Mouse (Mus musculus): ENCODE measurements at regions not wholly inside any gene's neighbourhood (a gene's known extent, or its start where the extent isn't known, plus 50 kb on each side); places are given as distances from the start of the nearest gene placed in this dataset.

DNA sequence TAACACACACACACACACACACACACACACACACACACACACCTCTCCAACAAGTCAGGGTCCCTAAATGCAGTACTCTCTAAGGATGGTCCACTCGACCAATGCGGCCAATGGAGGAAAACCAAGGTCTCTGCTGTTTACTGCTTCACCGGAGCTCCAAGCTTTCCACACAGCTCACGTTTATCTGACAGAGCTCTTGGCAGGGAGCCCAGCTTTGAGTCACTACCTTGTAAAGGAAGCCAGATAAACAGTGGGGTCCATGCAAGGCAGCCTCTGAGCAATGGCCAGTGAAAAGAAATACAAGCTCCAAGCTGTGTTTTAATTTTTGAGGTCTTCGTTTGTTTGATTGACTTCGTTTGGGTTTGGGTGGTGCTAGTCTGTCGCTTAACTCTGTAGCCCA lies 264.9 kb upstream of the Prok2 start:
- Histone ChIP-seq H3K9ac (no peak overlapping the region), H3K4me3 (no peak overlapping the region), H3K4me2 (no peak overlapping the region), H3K27ac (0 out of 2 replicates have a peak overlapping the region, but pooled peaks have one; percentile 28), H3K36me3 (no peaks in the 10 kb centered on the region), H3K9me3 (no peaks in the 10 kb centered on the region), H3K27me3 (peaks cover 11% of the 10 kb centered on the region), H3K4me1 (peaks cover 48% of the 10 kb centered on the region)
- ATAC-seq (ENCODE audit: insufficient number of reproducible peaks, insufficient read depth, low FRiP score, low TSS enrichment, low read depth): 0 out of 2 replicates have a peak, but pooled peaks have one; percentile 35
- WGBS: 56% methylated on average over 7 of the region's 7 CpGs

DNA sequence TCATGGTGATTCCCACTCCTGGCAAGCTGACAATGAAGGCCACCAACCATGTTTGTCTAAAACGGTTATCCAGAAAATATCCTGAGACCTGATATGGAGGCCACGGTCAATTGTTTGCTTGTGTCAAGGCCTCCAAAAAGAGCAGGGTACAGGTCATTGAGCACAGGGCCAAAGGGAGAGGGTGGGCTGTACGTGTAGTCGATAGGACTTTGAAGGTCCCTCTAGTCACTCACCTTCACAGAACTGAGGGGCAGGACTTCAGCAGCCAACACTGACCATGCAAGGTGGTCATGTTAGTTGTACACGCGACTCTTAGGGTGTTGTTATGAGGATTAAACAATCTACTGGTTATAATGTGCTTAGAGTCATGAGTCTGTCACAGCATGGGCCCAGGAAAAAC lies 264.4 kb upstream of the Prok2 start:
- Histone ChIP-seq H3K9ac (no peak overlapping the region), H3K4me3 (no peak overlapping the region), H3K4me2 (no peak overlapping the region), H3K27me3 (peaks cover 11% of the 10 kb centered on the region), H3K4me1 (peaks cover 50% of the 10 kb centered on the region), H3K36me3 (no peaks in the 10 kb centered on the region), H3K27ac (no peak overlapping the region), H3K9me3 (no peaks in the 10 kb centered on the region)
- no peak for ATAC-seq (ENCODE audit: insufficient number of reproducible peaks, insufficient read depth, low FRiP score, low TSS enrichment, low read depth)
- WGBS: 74% methylated on average over 6 of the region's 6 CpGs

DNA sequence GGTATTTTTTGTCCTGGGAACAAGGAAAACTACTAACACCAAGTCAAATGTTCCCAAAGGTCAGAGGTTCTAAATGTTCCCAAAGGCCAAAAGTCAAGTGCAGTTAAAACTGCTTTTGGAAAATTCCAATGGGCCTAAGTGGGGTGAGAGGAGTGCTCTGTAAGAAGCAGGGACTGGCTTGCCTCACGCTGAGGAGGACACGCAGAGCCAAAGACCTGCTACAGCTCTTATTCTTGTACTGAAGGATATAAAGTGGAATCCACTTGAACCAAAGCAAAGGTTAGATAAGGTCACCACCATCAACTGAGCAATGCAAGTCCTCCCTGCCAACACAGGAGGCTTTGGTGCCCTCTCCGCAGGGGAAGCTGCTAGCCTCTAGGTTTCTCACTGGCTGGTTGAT lies 260.3 kb upstream of the Prok2 start:
- Histone ChIP-seq H3K9me3 (no peaks in the 10 kb centered on the region), H3K4me3 (no peak overlapping the region), H3K4me2 (no peak overlapping the region), H3K9ac (no peak overlapping the region), H3K27ac (peak overlapping the region; percentile 85), H3K27me3 (peaks cover 11% of the 10 kb centered on the region), H3K4me1 (peaks cover 57% of the 10 kb centered on the region), H3K36me3 (no peaks in the 10 kb centered on the region)
- no peak for ATAC-seq (ENCODE audit: insufficient number of reproducible peaks, insufficient read depth, low FRiP score, low TSS enrichment, low read depth)
- 85% methylated on average over 3 of the region's 3 CpGs for WGBS

DNA sequence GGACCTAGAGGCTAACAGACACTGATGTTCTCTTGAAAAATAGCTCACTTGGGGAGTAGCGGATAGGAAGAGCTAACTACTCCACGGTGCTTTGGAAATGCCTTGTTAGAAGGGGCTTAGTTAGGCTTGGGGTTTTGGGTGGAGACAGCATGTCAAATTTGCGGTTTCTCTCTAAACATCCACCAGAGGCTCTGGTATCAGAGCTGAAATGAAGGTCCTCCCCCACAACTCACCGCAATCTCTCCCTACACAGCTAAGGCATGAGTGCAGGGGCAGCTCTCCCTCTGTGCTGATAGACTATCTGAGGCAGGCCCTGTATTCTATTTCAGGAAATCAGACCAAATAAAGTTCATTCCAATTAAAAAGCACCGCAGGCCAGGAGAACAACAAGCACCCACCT lies 259.1 kb upstream of the Prok2 start:
- Histone ChIP-seq H3K27ac (peak overlapping the region; percentile 85), H3K4me3 (no peak overlapping the region), H3K9ac (no peak overlapping the region), H3K36me3 (no peaks in the 10 kb centered on the region), H3K27me3 (peaks cover 21% of the 10 kb centered on the region), H3K4me2 (peak overlapping the region; percentile 42), H3K9me3 (no peaks in the 10 kb centered on the region), H3K4me1 (peaks cover 48% of the 10 kb centered on the region)
- WGBS: 9% methylated on average over 5 of the region's 5 CpGs
- ATAC-seq (ENCODE audit: insufficient number of reproducible peaks, insufficient read depth, low FRiP score, low TSS enrichment, low read depth): peak; percentile 81

DNA sequence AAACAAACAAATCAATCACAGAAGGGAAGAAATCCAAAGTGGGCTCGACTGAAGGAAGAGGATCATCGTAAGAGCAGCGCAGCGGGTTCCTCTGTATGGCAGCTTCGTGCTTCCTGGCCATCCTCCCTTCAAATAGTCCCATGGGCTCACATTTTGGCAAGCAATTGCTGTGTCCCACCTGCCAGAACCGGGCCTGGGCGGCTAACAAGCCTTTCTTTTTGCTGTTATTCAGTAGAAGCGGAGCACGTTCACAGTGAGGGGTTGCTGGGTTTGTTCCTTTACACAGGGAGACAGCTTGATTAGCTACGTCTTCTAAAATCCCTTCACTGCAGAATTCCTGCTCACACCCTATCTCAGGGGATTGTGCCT lies 258.6 kb upstream of the Prok2 start:
- WGBS: 13% methylated on average over 10 of the region's 10 CpGs
- Histone ChIP-seq H3K9me3 (no peaks in the 10 kb centered on the region), H3K27me3 (peaks cover 23% of the 10 kb centered on the region), H3K4me2 (peak overlapping the region; percentile 42), H3K36me3 (no peaks in the 10 kb centered on the region), H3K4me3 (no peak overlapping the region), H3K9ac (no peak overlapping the region), H3K4me1 (peaks cover 48% of the 10 kb centered on the region), H3K27ac (peak overlapping the region; percentile 85)
- 0 out of 2 replicates have a peak, but pooled peaks have one; percentile 8 for ATAC-seq (ENCODE audit: insufficient number of reproducible peaks, insufficient read depth, low FRiP score, low TSS enrichment, low read depth)

DNA sequence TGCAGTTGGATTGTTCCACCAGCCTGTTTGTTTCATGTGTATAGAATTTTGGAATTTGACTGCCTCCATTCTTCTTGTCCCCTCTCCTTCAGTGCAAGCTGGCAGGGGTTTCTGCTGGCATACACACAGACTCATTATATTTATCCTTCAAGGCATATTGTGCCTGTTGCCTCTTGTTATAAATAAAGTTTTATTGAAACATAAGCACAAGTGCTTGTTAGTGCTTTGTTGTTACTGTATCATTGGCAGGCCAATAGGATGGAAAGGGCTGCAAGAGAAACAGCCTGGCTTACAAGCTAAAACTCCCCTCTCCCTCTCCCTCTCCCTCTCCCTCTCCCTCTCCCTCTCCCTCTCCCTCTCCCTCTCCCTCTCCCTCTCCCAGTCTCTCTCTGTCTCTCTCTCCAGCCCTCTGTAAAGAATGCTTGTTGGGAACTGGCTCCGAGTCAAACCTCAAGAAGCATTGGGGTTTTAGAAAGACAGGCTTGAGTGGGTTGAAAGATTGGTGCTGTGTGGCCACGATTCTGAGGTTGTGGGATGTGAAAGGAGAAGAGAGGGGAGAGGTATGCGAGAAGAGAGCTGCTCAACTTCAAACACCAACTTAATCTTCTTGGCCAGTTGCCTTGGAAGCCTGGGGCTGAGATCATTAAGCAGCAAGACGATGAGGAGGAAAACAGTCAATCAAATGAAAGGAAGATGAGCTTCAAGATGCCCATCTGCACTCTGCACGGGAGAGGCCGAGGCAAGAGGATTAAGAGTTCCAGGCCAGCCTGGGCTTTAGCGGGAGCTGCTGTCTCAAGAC lies 258.1 kb upstream of the Prok2 start:
- peaks cover 23% of the 10 kb centered on the region for H3K27me3 ChIP-seq

DNA sequence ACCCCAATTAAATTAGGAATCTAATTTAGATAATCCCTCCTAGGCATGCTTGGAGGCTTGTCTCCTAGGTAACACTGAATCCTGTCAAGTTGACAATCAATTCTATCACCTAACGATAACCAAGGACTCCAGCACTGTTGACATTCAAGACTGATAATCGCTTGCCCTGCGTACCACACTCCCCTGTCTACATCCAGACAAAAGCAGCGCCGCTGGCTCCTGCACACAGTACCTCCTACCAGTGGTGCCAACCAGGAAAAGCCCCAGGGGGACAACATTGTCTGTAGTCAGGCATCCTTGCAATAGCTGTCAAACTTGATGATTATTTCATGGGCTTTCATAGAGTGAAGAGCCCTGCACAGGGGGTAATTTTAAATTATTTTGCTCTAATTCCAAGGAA lies 253.4 kb upstream of the Prok2 start:
- no peaks in the 10 kb centered on the region for H3K9me3 ChIP-seq
- no peak for ATAC-seq (ENCODE audit: insufficient number of reproducible peaks, insufficient read depth, low FRiP score, low TSS enrichment, low read depth)
- peaks cover 20% of the 10 kb centered on the region for H3K4me1 ChIP-seq
- no peak overlapping the region for H3K4me3 ChIP-seq
- peaks cover 11% of the 10 kb centered on the region; the same call in 1 of the 2 replicates for H3K27me3 ChIP-seq
- H3K36me3 ChIP-seq: no peaks in the 10 kb centered on the region
- no peak overlapping the region for H3K27ac ChIP-seq
- no peak overlapping the region for H3K9ac ChIP-seq
- WGBS: 51% methylated on average over 5 of the region's 5 CpGs
- H3K4me2 ChIP-seq: no peak overlapping the region

More for the DNA sequence above, 258.1 kb upstream of the Prok2 start:
- Histone ChIP-seq H3K36me3 (no peaks in the 10 kb centered on the region), H3K4me2 (peak overlapping the region; percentile 42), H3K4me3 (no peak overlapping the region), H3K9me3 (no peaks in the 10 kb centered on the region), H3K4me1 (peaks cover 53% of the 10 kb centered on the region), H3K27ac (peak overlapping the region; percentile 85), H3K9ac (no peak overlapping the region)
- no peak for ATAC-seq (ENCODE audit: insufficient number of reproducible peaks, insufficient read depth, low FRiP score, low TSS enrichment, low read depth)
- WGBS: 3% methylated on average over 7 of the region's 7 CpGs

DNA sequence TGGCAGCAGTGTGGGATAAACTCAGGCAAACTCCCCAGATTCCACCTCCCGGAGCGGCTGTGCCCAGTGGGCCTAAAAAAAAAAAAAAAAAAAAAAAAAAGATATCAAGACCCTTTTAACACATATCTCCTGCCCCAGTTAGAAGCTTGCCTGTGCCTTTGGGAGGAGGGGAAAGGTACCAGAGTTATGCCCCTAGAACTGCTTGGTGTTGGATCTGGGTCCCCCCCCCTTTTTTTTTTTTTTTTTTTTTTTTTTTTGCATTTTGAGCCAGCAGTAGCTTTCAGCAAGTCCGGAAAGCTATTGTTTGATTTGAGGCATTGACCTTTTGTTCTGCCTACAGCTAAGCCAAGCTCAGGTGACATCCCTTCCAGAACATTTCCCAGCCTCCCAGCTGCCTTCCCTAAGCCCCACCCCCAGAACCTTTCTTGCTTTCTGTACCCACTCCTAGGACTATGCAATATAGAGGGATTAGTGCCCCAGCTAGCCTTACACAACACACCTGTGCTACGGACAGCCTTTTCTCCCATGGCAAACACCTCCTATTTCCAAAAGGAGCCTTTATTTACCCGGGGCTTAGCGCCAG lies 252.1 kb upstream of the Prok2 start:
- no peak overlapping the region for H3K9ac ChIP-seq
- 0 out of 2 replicates have a peak, but pooled peaks have one; percentile 33 for ATAC-seq (ENCODE audit: insufficient number of reproducible peaks, insufficient read depth, low FRiP score, low TSS enrichment, low read depth)
- peaks cover 15% of the 10 kb centered on the region for H3K4me1 ChIP-seq
- no peaks in the 10 kb centered on the region for H3K36me3 ChIP-seq
- no peak overlapping the region for H3K4me2 ChIP-seq
- H3K27me3 ChIP-seq: peaks cover 11% of the 10 kb centered on the region; the same call in 1 of the 2 replicates
- H3K4me3 ChIP-seq: no peak overlapping the region
- WGBS: 62% methylated on average over 6 of the region's 6 CpGs
- no peaks in the 10 kb centered on the region for H3K9me3 ChIP-seq
- H3K27ac ChIP-seq: no peak overlapping the region

DNA sequence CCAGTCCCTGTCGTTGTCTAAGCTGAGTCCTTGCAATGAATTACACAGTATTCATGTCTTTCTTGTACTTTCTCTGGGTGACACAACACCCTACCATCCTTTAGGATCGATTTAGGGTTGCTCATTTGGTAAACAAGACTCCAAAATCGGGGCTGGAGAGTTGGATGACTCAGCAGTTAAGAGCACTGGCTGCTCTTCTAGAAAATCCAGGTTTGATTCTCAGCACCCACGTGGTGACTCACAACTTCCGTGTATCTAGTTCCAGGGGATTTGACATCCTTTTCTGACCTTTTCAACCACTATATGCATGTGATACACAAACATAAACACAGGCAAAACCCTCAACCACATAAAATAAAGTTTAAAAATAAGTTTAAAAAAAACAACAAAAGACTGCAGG lies 250.0 kb upstream of the Prok2 start:
- WGBS: 67% methylated on average over 5 of the region's 5 CpGs
- H3K27me3 ChIP-seq: peaks cover 14% of the 10 kb centered on the region; the same call in 1 of the 2 replicates
- ATAC-seq (ENCODE audit: insufficient number of reproducible peaks, insufficient read depth, low FRiP score, low TSS enrichment, low read depth): no peak

DNA sequence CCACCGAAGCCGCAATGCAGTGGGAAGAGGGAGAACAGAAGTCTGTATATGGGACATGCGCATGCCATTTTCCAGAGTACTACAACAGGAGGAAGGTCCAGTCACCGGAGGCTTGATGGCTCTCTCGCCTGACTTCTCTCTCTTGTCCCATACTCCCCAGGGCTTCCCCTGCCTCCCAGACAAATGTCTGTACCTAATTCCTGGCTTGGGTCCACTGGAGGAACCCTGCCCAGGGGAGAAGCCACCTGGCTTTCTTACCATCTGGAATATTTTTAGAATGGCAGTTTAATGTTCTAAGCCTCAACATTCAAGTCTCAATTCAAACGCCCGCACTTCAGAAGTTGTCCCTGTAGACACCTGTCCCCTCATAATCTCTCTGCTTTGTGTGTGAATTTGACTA lies 249.3 kb upstream of the Prok2 start:
- WGBS: 66% methylated on average over 7 of the region's 7 CpGs
- ATAC-seq (ENCODE audit: insufficient number of reproducible peaks, insufficient read depth, low FRiP score, low TSS enrichment, low read depth): no peak
- no peak overlapping the region for H3K9ac ChIP-seq
- peaks cover 23% of the 10 kb centered on the region for H3K4me1 ChIP-seq
- H3K9me3 ChIP-seq: no peaks in the 10 kb centered on the region
- no peak overlapping the region for H3K4me2 ChIP-seq
- H3K27me3 ChIP-seq: peaks cover 8% of the 10 kb centered on the region; the same call in 1 of the 2 replicates
- H3K4me3 ChIP-seq: no peak overlapping the region
- no peak overlapping the region for H3K27ac ChIP-seq
- H3K36me3 ChIP-seq: no peaks in the 10 kb centered on the region

More for the DNA sequence above, 250.0 kb upstream of the Prok2 start:
- Histone ChIP-seq H3K36me3 (no peaks in the 10 kb centered on the region), H3K9ac (no peak overlapping the region), H3K4me2 (no peak overlapping the region), H3K4me1 (peaks cover 21% of the 10 kb centered on the region), H3K27ac (no peak overlapping the region), H3K4me3 (no peak overlapping the region), H3K9me3 (no peaks in the 10 kb centered on the region)

DNA sequence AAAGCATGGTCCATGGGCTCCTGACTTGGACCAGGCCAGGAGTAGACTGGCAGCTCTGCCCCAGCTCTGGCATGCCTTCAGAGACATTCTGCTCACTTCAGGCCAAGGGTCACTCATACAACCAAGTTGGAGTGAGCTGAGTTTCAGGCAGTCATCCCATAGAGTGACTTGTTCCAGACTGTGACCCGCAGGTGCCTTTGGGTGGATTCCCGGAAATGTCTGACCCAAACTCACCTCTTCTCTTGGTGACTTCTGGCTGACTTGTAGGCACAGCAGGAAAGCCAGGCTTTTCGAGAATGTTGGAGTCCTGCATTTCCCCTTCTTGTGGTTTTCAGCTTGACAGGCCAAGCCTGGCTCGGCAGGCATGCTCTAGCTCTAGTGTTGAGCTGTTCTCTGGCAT lies 248.3 kb upstream of the Prok2 start:
- 79% methylated on average over 4 of the region's 4 CpGs for WGBS

DNA sequence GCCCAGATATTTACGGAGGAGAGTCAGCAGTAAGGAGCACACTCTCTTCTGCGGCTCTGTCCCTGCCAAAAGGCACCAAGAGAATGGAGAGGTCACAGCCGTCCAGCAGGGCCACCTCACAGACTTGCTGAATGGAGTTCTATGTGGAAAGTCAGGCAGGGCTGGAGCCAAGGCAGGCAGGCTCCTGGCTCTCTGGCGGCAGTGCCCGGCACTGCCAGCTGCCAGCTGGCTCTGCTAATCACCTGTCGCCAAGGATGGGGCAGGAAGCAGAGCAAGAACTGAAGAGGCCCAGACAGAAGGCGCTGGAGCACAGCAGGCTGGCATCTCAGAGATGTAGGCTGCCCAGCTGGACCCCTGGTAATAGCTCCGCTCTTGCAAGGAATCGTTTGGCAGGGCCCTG lies 245.2 kb upstream of the Prok2 start:
- 44% methylated on average over 9 of the region's 9 CpGs for WGBS
- Histone ChIP-seq H3K4me2 (no peak overlapping the region), H3K9me3 (no peaks in the 10 kb centered on the region), H3K36me3 (no peaks in the 10 kb centered on the region), H3K4me1 (peaks cover 24% of the 10 kb centered on the region), H3K27ac (no peak overlapping the region), H3K27me3 (0 out of 2 replicates have a peak, but pooled peaks cover 5% of the 10 kb centered on the region), H3K4me3 (no peak overlapping the region), H3K9ac (no peak overlapping the region)
- no peak for ATAC-seq (ENCODE audit: insufficient number of reproducible peaks, insufficient read depth, low FRiP score, low TSS enrichment, low read depth)

More for the DNA sequence above, 248.3 kb upstream of the Prok2 start:
- Histone ChIP-seq H3K36me3 (no peaks in the 10 kb centered on the region), H3K27ac (no peak overlapping the region), H3K4me1 (peaks cover 20% of the 10 kb centered on the region), H3K27me3 (0 out of 2 replicates have a peak, but pooled peaks cover 5% of the 10 kb centered on the region), H3K9ac (no peak overlapping the region), H3K4me2 (no peak overlapping the region), H3K9me3 (no peaks in the 10 kb centered on the region), H3K4me3 (no peak overlapping the region)
- no peak for ATAC-seq (ENCODE audit: insufficient number of reproducible peaks, insufficient read depth, low FRiP score, low TSS enrichment, low read depth)
